Mouse (Mus musculus) megakaryocyte-erythroid progenitor cell, adult 5-6 weeks (primary cell): ENCODE results near the gene Trp53i13. TPM values are rescaled to one million over a fixed set of nuclear protein-coding genes. Genes with fewer than 3 reads are reported as not detected.

Source experiments
- ATAC-seq: replicated peaks from 2 replicates; pipeline ENCODE4 v1.8.0; 2016; ENCODE audit warnings: mild to moderate bottlenecking, inconsistent platforms; ENCODE audit not compliant: severe bottlenecking, poor library complexity, low FRiP score, low TSS enrichment
- total RNA-seq, 2 experiments: library from RNA; stranded (forward) in 1 of 2; stranded (reverse) in 1 of 2; fragments of 200-1000, 215-1000 nt in 1 of 2; fragments of >200 nt in 1 of 2; fragmentation: Nextera tagmentation in 1 of 2; gene quantifications; 2 replicates each; pipeline ENCODE4 v1.2.3; 2014 to 2017

The Trp53i13 gene
- total RNA-seq, 2 experiments from 2014 or later: 0.66 to 11.1 TPM

- no peak for ATAC-seq
These were observed 22.1 kb downstream of the Trp53i13 start, which contains the start of gene Git1 for GRCm38 (mm10) chr11:77493512-77494343. TSS of gene Git1 (plus strand) at chr11:77493562.

GRCm38 (mm10) chr11:77492911-77493332, 22.9 kb downstream of the Trp53i13 start:
- ATAC-seq: peak; percentile 66

- no peak for ATAC-seq
These were observed 23.4 kb downstream of the Trp53i13 start for GRCm38 (mm10) chr11:77492311-77492871.

GRCm38 (mm10) chr11:77491502-77492291, 24.1 kb downstream of the Trp53i13 start:
- ATAC-seq: peak; percentile 20; the same call in 1 of the 2 replicates

- ATAC-seq: peak; percentile 60
These were observed 24.7 kb downstream of the Trp53i13 start for GRCm38 (mm10) chr11:77491123-77491501.

GRCm38 (mm10) chr11:77490451-77490850, 25.3 kb downstream of the Trp53i13 start:
- ATAC-seq: no peak

GRCm38 (mm10) chr11:77489591-77490235, 26.1 kb downstream of the Trp53i13 start, which contains the start of gene Ankrd13b:
TSS of gene Ankrd13b (minus strand) at chr11:77489678.
- no peak for ATAC-seq

- no peak for ATAC-seq
These were observed 26.8 kb downstream of the Trp53i13 start for GRCm38 (mm10) chr11:77488771-77489581.

GRCm38 (mm10) chr11:77486798-77487197, 29.0 kb downstream of the Trp53i13 start:
- no peak for ATAC-seq

GRCm38 (mm10) chr11:77485229-77485628, 30.6 kb downstream of the Trp53i13 start:
- no peak for ATAC-seq

GRCm38 (mm10) chr11:77483510-77484255, 32.1 kb downstream of the Trp53i13 start:
- ATAC-seq: no peak

GRCm38 (mm10) chr11:77483043-77483442, 32.7 kb downstream of the Trp53i13 start:
- ATAC-seq: no peak

GRCm38 (mm10) chr11:77476895-77477294, 38.9 kb downstream of the Trp53i13 start:
- ATAC-seq: no peak

GRCm38 (mm10) chr11:77476216-77476615, 39.6 kb downstream of the Trp53i13 start:
- ATAC-seq: no peak

- ATAC-seq: no peak
These were observed 43.0 kb downstream of the Trp53i13 start for GRCm38 (mm10) chr11:77472775-77473174.

- ATAC-seq: no peak
These were observed 44.4 kb downstream of the Trp53i13 start for GRCm38 (mm10) chr11:77471407-77471806.

- no peak for ATAC-seq
These were observed 47.4 kb downstream of the Trp53i13 start for GRCm38 (mm10) chr11:77468397-77468796.

- peak; percentile 70 for ATAC-seq
These were observed 48.0 kb downstream of the Trp53i13 start for GRCm38 (mm10) chr11:77467784-77468183.
